Mouse (Mus musculus): ENCODE data around the gene Sf3b2.

GRCm38 (mm10) chr19:5323801-5324200, 28.5 kb upstream of the Sf3b2 start:
- no peak for TF ChIP-seq CTCF (IDR thresholded peaks at IDR 0.05; ENCODE audit: borderline replicate concordance, insufficient read depth, low read length)
- no peak for TF ChIP-seq POLR2A (IDR thresholded peaks at IDR 0.05; ENCODE audit: low read depth, low read length)
